9 mouse cellular contexts compared by ENCODE assay signal in the genomic region with DNA sequence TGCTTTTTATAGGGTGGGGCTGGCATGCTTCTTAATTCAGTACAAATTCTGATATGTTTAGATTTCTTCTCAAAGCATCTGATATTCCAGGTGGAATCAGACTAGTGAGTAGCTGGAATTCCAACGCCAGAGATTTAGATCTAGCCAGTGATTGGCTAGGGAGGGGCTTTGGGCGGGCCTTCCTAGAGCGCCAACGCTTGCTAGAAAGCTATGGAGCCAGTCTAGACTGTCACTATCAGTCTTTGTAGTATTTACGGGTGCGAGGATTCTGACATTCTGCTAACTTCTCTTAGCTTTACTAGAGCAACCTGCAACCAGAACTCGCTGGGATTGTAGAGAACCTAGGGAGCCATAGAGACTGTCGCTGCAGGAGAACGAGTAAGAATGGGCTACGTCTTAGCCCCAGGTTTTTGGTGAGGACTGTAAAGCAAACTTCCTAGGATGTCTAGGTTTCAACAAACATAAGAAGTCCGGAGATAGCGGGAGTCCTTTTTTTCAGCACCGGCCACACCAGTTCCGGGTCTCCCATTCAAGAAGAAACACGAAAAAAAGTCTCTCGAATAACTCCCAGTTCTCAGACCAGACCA. TPM values are rescaled to one million over a fixed set of nuclear protein-coding genes. Genes with fewer than 3 reads are reported as not detected.
DNase-seq lines count a peak whose midpoint lies in the region; ATAC-seq and TF ChIP-seq lines count a peak whose summit lies in the region.
"Had no signal": no experiment of that assay in that cellular context is flagged by ENCODE, and none has a peak within 500 bp of the region (broad histone marks: within the 10 kb centered on the region; RNA-seq: fewer than 3 reads in every experiment).

A gene (plus strand): TSS at position 218 of the 587 bp plus-strand sequence.

- H3K27me3 ChIP-seq in lung, embryonic 15.5 days, result peaks cover 50% of the 10 kb centered on the region

- no peak for TF ChIP-seq CTCF in brain, embryonic 14.5 days (IDR thresholded peaks at IDR 0.05; ENCODE audit: borderline replicate concordance, extremely low read depth, insufficient read depth, insufficient read length)
- no peak for TF ChIP-seq CTCF in layer of hippocampus, adult 2 months (conservative IDR thresholded peaks at IDR 0.05)

- WGBS in lung, embryonic 15.5 days, result 2% methylated on average over 16 of the region's 16 CpGs

- peak; percentile 46 for ATAC-seq in frontal cortex, adult (ENCODE audit: low TSS enrichment)
- ATAC-seq in lung, embryonic 15.5 days (ENCODE audit: borderline replicate concordance, extremely low read depth, low FRiP score, low TSS enrichment), result peak; percentile 33; the same call in 1 of the 2 replicates
- ATAC-seq in activated CD4-positive, CD25-positive, alpha-beta regulatory T cell, adult 4 months, result no peak

- no peaks in the 10 kb centered on the region for H3K36me3 ChIP-seq in lung, embryonic 15.5 days

- no peak within 1 kb of the TSS for H3K9ac ChIP-seq in lung, embryonic 15.5 days

- no peak for TF ChIP-seq POLR2A in brain, embryonic 14.5 days (IDR thresholded peaks at IDR 0.05; ENCODE audit: borderline replicate concordance, extremely low read depth, insufficient read depth, insufficient read length, poor library complexity, severe bottlenecking)

- peaks cover 25% of the 10 kb centered on the region for H3K4me1 ChIP-seq in lung, embryonic 15.5 days

- peak within 1 kb of the TSS; percentile 80 for H3K4me3 ChIP-seq in layer of hippocampus, adult 2 months
- peak within 1 kb of the TSS; percentile 50 for H3K4me3 ChIP-seq in lung, embryonic 15.5 days

- DNase-seq in cerebellum, adult 18-20 months, result peak; percentile 11 to 13
- no peak for DNase-seq in cerebellum, adult 8-10 months
- peak; percentile 63 for DNase-seq in brain, embryonic 14.5 days (ENCODE audit: low read depth)
- DNase-seq in layer of hippocampus, adult 2 months (ENCODE audit: low spot score in 2 of 2), result peak; percentile 24 to 53
- DNase-seq in right cerebral cortex, postnatal 4 days, result peak; percentile 22

- H3K27ac ChIP-seq in layer of hippocampus, adult 2 months, result no peak within 1 kb of the TSS
- H3K27ac ChIP-seq in lung, embryonic 15.5 days, result no peak within 1 kb of the TSS

- peak within 1 kb of the TSS; percentile 93 for H3K4me2 ChIP-seq in lung, embryonic 15.5 days

- H3K9me3 ChIP-seq in lung, embryonic 15.5 days, result no peaks in the 10 kb centered on the region

RNA-seq across cellular contexts. Expression of the gene that starts here (rescaled TPM):
- polyA plus RNA-seq in brain, embryonic 14.5 days (2012; rRNA removed), result 0.82 and 1.00 TPM in 2 replicates
- total RNA-seq in layer of hippocampus, adult 2 months (2021), result 10 to 100 TPM; 10.5 to 10.8 TPM
- polyA plus RNA-seq in lung, embryonic 15.5 days (2015; fragmentation: Nextera tagmentation; extraction: Ambion mirVana), result 0.29 and 0.38 TPM in 2 replicates
- polyA plus RNA-seq in activated CD4-positive, CD25-positive, alpha-beta regulatory T cell, adult 4 months (2017; shearing (Covaris generic)), result under 1 TPM in 1 of 2 experiments, not detected in 1; 0.16 TPM
- polyA plus RNA-seq: spleen, adult 2 months had no signal

Comparison
In these comparisons a context has a peak if more than half of its experiments do, and no peak if none do; other contexts are left out.
1. Peak in DNase-seq in brain, embryonic 14.5 days; RNA of the gene not detected or under 1 TPM.
2. Peak in ATAC-seq, H3K4me3 ChIP-seq and H3K4me2 ChIP-seq in lung, embryonic 15.5 days; RNA of the gene not detected or under 1 TPM.